Mouse (Mus musculus): ENCODE data around the gene Rnf123.
A peak's percentile ranks its signal among the peaks of the same experiment; 100 is the strongest.

Rnf123 gene

GRCm38 (mm10) chr9:108082988-108083431 is at the start of gene Rnf123:
TSS of gene Rnf123 (minus strand) at chr9:108083346.
- DNase-seq (ENCODE audit: low spot score), result no peak

- no peak for DNase-seq (ENCODE audit: low spot score)
Observed at GRCm38 (mm10) chr9:108132373-108132772, 49.2 kb upstream of the Rnf123 start.

GRCm38 (mm10) chr9:108131502-108131901 is 48.4 kb upstream of the Rnf123 start:
- DNase-seq (ENCODE audit: low spot score), result no peak

DNA sequence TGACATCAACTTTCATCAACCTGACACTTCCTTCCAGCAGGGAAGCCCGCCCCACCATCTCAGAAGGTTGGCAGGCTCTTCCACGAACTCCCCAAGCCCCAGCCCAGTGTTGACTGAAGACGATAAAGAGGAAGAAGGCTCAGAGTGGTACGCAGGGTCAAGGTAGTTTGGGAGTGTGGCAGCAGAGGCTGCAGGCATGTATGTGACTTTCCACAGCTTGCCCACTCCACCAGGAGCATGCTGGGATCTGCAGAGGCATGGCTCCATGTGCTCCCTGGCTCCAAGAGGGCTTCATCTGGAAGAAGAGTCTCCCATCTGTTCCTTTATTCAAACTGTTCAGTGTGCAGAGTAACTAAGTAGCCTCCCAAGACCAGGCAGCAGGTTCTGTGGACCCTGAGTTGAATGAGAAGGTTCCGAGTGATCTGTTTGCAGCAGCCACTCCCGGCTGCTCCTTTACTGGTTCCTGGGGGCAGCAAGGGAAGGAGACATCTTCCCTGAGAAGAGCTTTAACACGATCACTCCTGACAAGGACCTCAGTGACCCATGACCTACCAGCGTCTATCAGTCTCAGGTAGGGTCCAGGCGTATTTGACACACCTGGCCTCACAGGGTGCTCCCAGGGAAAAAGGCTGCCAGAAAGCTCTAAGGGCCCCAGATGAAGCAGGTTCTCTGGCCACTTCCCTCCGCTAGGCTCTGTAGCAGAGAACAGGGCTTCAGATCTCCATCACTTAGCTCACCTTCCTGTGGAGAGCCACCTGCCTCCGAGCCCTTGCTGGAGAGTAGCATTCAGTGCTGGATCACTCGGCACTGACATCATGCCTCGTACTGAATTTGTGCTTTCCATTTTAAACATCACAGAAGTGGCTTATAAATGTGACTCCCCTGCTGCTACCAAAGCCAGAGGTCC is 46.1 kb upstream of the Rnf123 start:
- DNase-seq (ENCODE audit: low spot score), result no peak

- no peak for DNase-seq (ENCODE audit: low spot score)
Observed at GRCm38 (mm10) chr9:108128248-108128647, 45.1 kb upstream of the Rnf123 start.

DNA sequence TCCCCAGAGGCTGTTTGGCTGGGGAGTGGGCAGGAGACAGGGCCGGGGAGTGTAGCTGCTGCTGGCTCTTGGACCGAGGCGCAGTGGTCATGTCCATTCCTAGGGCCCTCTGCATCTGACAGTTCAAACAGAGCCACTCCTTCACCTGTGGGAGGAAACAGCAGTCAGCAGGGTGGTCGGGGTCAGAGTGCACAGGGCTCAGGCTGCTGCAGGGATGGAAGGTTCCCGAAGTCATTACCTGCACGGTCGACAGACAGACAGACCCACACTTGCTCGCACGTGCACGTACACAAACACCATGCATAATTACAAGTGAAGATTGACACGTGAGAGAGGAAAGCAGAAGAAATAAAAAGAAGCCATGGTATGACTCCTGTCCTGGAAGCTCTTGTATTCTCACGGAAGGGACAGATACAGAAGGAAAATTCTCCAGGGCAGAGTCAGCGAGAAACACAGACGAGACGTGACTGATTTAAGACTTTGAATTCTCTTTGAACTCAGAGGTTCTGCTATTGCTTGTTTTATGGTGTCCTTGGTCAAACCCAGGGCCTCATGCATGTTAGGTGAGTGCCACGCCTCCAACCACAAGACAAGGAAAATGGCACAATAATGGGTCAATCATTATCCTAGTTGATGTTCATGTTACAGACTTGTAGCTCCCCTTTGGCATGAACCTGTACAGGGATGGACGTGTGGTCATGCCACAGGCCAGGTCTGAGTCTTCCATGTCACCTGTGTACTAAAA is 43.5 kb upstream of the Rnf123 start:
- no peak for DNase-seq (ENCODE audit: low spot score)

GRCm38 (mm10) chr9:108125731-108126130 is 42.6 kb upstream of the Rnf123 start:
- DNase-seq (ENCODE audit: low spot score), result no peak

DNA sequence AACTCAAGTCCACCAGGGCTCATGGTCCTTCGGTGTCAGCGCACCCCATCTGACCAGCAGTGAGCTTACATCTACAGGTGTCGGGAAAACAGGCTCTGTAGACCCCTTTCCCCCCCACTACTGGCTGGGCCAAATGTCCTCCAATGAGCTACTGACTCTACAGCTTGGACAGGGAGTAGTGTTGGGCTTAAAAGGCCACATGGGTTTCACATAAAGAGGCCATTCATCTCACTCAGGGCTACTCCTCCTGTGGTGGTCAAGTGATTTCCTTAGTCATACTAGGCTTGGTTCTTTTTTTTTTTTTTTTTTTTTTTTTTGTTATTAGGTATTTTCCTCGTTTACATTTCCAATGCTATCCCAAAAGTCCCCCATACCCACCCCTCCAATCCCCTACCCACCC is 40.8 kb upstream of the Rnf123 start:
- DNase-seq (ENCODE audit: low spot score), result no peak

DNA sequence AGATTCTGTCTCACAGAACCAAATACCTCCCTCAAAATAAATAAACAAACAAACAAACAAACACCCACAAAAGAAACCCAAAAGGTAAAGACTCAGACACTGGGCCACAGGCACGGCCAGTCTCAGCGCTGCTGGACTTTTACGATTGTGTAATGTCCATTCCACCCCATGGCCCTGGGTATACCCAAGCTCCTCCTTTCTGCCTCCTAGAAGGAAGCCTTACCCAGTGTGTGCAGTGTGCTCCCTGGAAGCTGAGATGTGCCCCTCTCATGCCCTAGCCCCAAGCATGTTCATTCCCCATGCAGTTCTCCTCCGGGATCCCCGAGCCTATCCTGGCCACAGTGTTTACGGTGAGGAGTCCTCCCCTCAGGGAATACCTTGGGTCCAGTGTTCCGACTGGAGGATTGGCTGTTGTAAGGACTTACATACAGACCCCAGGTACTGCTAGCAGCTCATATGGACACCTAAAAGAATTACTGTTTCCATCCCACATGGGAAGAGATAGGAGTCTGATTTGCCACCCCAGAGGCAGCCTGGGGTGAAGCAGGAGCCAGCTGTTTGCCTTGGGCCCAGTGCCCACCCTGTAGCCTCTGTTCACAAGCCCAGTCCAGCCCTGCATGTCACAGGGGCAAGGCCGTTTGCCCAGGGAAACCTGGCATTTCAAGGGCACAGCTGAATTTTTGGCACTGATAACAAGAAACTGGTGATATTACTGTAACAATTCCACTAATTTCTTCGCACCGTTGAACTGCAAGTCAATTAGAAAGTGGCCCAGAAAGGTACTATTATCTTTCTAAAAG is 38.2 kb upstream of the Rnf123 start:
- DNase-seq (ENCODE audit: low spot score), result peak; percentile 17

DNA sequence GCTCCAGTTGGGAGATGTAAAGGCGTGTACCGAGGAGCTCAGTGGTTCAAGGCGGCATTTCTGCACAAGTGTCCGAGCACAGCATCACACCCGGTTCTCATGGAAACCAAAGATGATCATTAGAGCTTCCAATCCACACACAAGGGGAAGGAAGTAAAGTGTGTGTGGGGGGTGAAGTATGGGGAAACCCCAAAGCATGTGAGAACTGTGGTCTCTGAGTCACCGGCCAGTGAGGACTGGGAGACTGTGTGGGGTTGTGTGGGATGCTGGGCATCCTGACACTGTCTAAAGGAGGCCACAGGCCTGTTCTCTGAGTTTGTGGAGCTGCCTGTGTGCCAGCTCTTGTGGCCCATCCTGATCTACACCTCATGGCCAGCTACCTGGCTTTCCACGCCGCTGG is 37.5 kb upstream of the Rnf123 start:
- no peak for DNase-seq (ENCODE audit: low spot score)

DNA sequence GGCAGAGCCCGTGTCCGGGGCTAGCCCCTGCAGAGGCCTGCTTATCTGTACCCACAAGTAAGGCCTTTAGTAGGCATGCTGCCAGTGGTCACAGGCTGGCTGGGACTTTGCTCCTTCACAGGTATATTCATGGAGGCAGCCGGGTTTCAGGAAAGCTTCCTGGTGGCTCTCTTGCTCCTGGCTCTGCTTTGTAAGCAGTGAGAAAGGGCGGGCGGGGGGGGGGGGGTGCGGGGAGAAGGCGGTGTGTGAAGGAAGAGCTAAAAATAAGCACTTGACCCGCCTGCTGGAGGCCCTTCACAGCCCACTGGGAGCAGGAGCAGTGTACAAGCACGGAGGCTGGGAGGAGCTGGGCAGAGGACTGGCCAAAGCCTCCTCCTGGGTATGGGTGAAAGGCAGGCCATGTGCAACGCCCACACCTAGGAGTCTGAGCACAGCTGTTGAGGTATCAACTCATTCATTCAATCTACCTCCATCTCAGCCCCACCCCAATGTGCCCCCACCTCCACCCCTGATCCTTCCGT is 36.8 kb upstream of the Rnf123 start:
- DNase-seq (ENCODE audit: low spot score), result peak; percentile 64

DNA sequence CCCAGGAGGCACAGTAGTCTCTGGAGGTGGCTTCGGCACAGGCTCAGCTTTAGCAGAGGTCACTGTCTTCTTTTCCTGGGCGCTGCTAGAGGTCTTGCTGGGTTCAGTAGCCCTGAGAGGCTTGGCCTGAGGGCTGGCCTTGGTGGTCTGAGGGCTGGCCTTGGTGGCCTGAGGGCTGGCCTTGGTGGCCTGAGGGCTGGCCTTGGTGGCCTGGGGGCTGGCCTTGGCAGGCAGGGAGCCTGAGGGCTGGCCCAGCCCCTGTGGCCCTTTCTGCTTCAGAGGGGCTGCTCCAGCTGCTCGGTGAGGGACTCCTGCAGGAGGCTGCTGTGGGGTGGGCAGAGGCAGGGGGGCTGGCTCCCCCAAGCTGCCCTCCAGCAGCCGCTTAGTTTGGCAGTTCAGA is 34.0 kb upstream of the Rnf123 start:
- no peak for DNase-seq (ENCODE audit: low spot score)

- DNase-seq (ENCODE audit: low spot score), result no peak
Observed at GRCm38 (mm10) chr9:108115290-108116077, 32.3 kb upstream of the Rnf123 start.

DNA sequence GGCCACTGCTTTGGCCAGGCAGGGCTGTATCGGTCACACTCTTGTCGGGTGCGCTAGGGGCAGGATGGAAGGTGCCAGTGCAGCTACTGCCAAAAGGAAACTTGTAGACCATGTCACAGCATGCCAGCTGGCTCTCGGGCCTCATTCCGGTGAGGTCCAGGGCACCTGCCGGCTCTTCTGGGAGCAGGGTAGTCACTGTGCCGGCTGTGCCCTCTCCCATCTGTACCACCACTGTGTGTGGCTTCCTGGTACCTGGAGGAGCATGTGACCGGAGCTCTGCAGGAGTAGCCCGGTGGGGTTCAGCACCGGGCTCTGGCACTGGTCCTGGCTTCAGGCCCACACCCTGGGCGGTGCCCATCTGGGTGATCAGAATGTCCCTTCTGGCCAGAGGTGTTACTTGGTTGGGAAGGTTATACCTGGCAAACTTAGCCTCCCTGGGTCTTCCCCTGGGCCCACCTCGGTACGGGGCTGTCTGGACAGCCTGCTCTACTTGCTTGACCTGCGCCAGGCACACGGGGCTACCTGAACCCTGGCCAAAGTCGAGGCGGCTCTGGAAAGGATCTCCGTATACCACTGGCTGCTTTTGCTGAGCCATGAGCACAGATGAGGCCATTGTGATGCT is 29.7 kb upstream of the Rnf123 start:
- no peak for DNase-seq (ENCODE audit: low spot score)

DNA sequence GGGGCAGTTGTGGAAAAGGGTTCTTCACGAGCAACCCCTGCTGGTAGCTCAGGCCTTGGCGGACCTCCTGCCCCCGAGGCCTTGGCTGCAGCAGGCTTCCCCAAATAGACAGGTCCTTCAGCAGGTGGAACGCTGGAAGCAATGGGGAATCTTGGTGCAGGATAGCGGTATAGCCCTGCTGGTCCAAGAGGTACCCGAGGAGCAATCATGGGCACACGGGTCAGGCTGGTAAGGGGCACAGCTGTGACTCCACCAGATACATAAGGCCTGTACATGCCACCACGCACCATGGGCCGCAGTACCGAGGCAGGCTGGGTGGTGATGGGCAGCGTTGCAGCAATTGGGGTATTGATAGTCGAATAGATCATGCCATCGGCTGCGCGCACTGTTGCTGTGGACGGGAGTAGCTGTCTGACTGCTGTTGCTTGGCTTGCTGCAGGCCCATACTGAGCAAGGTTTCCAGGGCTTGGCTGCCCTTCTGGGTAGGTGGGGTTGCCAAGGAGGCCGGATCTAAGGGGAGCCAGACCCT is 28.5 kb upstream of the Rnf123 start:
- no peak for DNase-seq (ENCODE audit: low spot score)

- DNase-seq (ENCODE audit: low spot score), result no peak
Observed at GRCm38 (mm10) chr9:108111101-108111592, 28.0 kb upstream of the Rnf123 start.

- no peak for DNase-seq (ENCODE audit: low spot score)
Observed at GRCm38 (mm10) chr9:108110160-108110559, 27.0 kb upstream of the Rnf123 start.

DNA sequence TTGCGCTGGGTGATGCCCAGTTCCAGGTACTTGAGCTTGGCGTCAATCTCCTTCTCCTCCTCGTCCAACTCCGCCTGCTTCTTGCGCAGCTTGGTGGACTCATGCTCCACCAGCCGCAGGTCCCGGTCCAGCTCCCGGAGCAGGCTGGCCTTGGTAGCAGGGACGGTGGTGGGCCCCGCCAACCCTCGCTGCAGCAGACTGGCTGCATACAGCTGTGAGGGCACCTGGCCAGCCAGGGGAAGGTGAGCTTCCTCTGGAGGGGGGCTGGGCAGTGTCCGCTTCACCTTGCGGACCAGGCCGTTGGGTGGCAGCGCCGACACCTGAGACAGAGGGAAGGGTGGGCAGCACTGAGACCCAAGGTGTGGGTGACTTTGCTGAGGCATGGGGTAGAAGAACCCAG is 24.7 kb upstream of the Rnf123 start:
- no peak for DNase-seq (ENCODE audit: low spot score)

DNA sequence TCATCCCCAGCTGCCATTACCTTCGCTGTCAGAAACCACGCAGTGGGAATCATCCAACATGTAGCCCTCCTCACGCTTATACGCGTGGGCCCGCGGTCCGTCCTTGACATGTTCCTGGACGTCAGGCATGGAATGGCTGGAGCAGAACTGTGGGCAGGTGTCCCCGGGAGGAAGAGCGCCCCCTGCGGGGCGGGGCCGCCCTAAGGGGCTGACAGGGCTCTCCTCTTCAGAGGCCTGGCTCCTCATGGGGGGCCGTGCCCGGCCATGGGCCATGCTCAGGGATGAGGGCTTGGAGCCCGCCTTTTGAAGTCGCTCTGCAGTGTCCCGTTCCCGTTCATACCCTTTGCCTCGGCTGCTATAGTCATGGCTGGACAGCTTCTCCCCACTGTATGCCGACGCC is 22.9 kb upstream of the Rnf123 start:
- DNase-seq (ENCODE audit: low spot score), result no peak

DNA sequence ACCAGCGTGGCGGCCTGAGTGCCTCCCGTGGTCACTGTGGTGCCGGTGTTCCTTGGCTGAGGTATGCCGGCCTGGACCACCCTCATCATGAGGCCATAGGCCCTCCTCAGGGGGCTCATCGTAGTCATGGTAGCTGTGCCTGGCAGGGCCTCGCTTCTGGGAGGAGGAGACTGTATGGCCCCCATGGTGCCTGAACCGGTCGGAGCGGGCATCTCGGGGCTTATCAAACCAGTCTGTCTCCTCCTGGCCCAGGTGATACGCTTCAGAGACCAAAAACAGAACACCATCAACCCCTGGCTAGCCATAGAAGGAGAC is 22.4 kb upstream of the Rnf123 start:
- DNase-seq (ENCODE audit: low spot score), result no peak
